Mouse (Mus musculus): ENCODE results near the gene Abcc6. TPM values are rescaled to one million over a fixed set of nuclear protein-coding genes. Genes with fewer than 3 reads are reported as not detected.
"Not testable (repeated sequence)": the region's sequence is repeated elsewhere in the genome, so short reads cannot be mapped to it uniquely, and the experiment has no call there.

The Abcc6 gene
- total RNA-seq, 4 experiments from 2014 or later, result 0.13 TPM; not detected in 3

DNA sequence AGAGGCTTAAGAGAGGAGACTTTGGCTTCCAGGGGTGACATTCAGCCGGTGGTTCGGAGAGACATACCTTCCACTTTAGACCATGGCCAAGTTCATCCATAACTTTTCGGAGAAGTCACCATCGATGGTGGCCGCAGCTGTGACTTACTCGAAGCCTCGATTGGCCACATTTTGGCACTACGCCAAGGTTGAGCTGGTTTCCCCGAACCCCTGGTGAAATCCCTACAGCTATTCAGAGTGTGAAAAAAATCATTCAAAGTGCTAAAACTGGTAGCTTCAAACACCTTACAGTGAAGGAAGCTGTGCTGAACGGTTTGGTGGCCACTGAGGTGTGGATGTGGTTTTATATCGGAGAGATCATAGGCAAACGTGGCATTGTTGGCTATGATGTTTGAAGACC, 96.3 kb downstream of the Abcc6 start:
- not testable (repeated sequence) for DNase-seq (ENCODE audit: low spot score in 2 of 2)

DNA sequence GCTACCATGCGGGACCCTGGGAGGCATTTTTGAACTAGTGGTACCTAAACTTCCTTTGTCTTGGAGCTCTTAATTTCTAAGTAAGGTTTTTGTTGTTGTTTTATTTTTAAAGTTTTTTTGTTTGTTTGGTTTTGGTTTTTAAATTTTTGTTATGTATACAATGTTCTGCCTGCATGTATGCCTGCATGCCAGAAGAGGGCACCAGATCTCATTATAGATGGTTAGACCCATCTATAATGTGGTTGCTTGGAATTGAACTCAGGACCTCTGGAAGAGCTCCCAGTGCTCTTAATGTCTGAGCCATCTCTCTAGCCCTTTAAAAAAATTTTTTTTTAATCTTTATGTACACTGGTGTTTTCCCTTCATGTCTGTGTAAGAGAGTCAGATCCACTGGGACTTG, 100.4 kb downstream of the Abcc6 start:
- DNase-seq (ENCODE audit: low spot score in 2 of 2), result no peak

DNA sequence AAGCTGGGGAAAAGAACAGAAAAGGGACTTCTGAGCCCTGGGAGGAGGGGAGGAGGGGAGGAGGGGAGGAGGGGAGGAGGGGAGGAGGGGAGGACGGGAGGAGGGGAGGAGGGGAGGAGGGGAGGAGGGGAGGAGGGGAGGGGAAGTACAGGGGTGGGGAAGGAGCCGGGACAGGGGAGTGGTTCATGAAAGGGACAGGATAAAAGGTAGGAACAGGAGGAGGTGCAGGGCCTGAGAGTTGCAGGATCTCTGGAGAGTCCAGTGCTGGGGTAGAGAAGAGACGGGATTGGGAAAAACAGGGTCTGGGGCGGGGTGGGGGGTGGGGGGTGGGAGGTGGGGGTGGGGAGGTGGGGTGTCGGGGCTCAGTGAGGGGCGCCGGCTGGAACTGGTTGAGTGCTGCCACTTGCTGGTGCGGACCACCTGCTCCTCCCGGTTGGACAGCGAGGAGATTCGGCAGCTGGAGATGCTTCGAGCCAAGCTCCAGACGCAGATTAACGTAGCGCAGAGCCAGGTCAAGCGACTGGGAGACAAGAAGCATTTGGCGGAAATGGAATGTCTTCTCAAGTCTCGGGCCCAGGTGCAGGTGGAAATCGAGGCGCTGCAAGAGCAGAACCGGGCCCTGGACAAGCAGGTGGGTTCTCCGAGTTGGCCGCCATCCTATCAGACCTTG, 101.3 kb downstream of the Abcc6 start:
- DNase-seq (ENCODE audit: low spot score in 2 of 2), result no peak

DNA sequence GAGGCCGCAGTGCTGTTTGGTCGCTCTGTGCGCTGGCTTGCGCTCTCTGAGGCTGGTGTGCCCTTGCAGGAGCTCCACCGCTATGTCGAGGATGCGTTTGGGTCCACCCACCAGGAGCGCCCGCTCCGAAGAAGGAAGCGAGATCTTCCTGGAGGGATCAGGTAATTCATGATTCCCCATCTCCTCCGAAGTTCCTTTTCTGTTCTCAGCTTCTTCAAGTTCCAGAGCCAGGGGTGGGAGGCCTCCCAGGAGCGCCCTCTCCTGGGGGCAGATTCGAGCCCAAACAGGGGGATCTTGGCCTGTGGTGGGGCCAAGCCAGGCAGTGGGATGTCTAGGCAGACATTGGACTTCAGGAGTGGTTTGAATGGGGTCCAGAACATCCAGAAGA, 105.7 kb downstream of the Abcc6 start:
- DNase-seq (ENCODE audit: low spot score in 2 of 2), result no peak

DNA sequence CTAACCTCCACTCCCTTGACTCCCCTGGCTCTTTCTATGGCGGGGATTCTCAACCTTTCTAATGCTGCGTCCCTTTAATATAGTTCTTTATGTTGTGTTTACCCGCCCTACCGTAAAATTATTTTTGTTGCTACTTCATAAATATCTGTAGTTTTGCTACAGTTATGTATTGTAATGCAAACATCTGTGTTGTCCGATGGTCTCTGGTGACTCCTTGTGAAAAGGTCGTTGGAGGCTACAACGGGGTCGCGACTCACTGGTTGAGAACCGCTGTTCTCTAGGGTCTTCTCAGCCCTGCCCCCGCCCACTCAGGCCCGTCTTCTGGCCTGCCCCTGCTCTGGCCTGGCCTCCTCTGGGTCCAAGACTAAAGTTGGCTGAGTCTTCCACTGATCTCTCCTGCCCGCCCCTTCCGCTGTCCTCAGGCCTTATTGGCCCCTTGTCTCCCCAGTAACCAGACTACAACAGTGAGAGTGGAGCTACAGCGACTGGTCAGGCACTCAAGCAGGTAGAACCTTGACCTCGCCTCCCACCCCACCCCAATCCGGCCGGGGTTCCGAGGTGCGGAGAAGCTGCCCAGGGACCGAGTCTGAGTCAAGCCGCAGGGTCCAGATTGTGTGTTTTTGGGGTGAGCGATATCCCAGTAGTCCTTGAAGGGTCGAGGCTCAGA, 106.2 kb downstream of the Abcc6 start, which contains the start of gene Ccdc114:
Gene Ccdc114, plus strand, starts transcription at position 311 of the 667 bp plus-strand sequence.
- DNase-seq (ENCODE audit: low spot score in 2 of 2), result peak; percentile 69 to 75

DNA sequence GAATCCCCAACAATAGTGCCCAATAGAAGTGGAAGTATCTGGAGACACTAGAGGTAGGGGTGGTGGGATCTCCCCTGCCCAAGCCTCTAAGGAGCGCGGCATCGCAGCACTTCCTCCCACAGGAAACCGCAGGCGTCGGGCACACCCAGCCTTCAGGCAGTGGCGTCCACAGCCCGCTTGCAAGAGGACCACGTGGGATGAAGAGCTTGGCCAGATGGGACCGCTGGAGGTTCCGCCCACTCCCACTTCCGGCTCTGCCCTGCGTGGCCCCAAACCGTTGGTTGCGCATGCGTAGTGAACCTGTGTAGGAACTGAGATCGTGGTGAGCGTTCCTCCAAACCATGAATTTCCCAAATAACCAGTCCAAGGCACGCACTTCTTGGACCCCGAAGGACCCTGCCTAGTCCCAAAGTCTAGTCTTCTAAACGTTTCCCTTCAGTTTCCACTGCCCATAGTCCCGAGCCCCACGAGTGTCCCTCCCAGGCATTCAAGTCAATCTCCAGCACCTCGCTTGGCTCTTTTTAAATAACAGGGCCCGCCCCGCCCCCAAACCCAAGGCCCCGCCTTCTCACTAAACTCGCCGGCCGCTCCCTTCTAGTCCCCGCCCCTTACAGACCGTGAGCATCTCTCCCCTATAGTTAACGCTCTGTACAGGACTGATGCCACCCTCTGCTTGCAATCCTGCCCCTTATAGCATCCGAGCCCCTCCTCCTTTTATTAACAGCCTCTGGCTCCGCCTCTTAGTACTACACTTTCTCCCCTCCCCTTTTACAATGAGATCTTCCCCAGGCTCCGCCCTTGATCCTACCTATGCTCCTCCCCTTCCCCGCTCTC, 107.0 kb downstream of the Abcc6 start:
- DNase-seq (ENCODE audit: low spot score in 2 of 2), result peak; percentile 89 to 94

DNA sequence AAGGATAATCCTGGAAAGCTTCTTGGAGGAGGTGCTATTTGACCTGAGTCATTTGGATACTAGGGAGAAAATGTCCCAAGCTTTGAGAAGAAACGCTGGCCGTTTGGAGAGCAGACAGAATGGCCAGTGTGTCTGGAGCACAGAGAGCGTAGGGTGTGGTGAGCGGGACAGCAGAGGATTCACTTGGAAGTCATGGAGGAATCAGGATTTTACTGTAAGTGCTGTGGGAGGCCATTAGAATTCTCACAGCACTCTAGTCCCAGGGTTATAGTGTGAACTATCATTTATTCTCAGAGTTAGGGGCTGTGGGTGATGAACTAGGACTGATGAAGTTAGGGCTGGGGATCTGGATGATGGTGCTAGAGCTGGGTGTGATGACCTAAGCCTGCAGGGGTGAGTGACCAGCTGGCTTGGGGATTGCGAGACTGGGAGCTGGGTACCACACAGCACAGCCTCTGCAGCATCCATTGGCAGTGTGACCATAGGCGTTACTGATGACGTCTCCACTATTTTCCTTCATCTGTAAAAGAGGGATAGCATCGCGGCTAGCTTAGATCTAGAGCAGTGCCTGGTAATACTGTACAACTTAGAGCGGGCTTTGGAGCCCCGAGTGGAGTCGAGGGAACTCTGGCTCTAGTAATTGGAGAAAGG, 108.0 kb downstream of the Abcc6 start:
- DNase-seq (ENCODE audit: low spot score in 2 of 2), result no peak

DNA sequence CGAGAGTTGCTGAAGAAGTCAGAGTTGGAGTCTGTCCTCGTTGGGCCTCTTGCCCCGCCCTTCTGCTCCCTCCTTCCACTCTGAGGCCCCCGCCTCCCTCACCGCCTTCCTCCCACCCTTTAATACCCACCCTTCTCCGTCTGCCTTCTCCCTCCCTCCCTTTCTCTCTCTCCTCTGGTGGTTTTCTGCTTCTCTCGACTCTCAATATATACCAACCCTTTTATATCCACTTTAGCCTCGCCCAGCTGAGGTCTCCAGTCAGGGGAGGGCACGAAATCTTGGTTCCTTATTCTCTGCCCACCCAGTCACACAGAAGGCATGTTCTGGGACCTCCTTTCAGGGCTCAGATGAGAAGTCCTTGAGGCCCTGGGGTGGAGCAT, 108.9 kb downstream of the Abcc6 start, which contains the start of gene Emp3:
Gene Emp3, minus strand, starts transcription at position 163 of the 380 bp plus-strand sequence.
- peak; percentile 39 to 54 for DNase-seq (ENCODE audit: low spot score in 2 of 2)

DNA sequence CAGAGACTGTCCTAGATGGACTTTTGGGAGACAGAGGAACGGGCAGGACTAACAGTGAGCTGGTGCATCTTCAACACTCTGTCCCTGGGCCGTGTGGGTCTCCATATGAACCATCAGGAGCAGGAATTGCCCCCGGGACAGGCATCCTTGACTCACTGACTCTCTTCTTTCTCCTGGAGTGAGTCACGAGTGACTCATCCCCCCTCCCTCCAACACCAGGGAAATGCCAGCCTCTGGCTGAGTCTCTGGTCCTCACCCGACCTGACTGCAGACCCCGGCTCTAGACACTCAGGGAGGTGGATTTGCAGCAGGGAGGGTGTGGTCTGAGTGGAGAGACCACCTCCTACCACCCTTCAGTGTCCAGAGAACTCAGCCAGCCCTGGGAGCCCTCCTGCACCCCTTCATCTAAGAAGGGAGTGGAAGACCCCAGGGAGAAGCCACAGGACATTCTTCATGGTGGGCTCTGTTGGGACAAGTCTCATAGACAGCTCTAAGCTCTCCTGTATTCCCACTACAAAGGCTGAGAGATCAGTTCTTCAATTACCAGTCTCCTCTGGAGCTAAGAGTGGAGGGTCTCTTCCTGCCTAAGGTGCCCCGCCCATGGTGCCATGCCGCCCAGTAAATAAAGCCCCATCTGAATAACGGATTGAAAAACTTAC, 109.4 kb downstream of the Abcc6 start:
- no peak for DNase-seq (ENCODE audit: low spot score in 2 of 2)

DNA sequence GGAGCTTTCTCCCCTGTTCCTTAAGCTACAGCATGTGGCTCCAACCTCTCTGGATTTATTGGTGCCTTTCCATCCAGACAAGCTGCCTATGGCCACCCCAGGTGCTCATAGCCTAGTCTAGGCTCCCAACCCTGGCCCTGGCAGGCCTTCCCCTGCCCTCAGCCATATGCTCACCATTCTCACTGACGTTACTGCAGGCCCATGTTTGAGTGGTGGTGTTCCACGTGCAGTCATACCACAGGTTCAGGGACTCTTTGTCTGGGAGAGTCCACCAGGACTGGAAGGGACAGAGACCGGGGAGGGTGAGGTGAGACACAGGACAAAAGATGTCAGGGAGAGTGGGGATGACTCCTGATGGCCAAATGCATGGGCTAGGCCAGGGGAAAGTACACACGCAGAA, 110.3 kb downstream of the Abcc6 start:
- no peak for DNase-seq (ENCODE audit: low spot score in 2 of 2)

DNA sequence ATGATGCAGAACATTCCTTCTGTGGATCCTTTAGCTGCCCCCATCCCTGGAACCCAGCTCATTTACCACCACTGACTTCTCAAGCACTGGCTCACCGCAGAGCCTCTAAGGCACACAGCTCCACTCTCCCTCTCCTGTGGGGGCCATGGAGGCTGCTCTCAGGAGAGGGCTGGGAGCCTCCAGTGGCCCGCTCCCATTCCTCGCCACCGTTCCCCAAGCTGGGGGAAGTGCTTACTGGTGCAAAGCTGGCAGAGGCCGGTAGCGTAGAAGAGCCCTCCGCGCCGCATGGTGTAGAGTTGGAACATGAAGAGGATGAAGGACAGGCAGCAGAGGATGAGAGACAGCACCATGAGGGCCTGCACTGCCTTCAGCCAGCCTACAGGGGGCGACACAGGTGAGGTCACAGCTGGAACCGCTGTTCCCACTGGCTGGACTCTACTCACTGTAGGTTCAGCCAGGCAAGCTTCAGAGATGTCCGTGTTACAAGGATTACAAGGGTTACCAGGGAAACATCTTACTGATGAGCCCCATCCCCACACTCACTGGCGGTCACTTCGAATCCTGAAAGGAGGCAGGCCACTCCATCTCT, 110.9 kb downstream of the Abcc6 start:
- no peak for DNase-seq (ENCODE audit: low spot score in 2 of 2)

DNA sequence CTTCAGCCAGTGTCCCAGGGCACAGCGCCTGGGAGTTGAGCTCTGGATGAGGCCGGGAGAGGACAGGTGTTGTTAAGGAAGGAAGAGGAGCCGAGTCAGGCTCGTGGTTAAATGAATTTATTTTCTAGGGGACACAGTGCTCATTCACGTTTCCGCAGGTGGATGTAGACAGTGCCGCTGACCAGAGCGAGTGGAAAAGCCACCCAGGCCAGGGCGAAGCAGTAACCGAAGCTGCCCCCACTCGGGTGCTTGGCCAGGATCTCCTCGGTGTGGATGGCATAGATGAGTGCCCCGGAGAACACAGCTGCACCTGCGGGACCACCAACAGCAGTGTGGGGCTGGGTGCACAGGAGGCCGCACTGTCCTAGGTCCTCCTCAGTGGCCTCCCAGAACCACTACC, 112.2 kb downstream of the Abcc6 start:
- no peak for DNase-seq (ENCODE audit: low spot score in 2 of 2)

Other genes starting within 250 kb of the Abcc6 start
- not detected for gene Lmtk3, start 246.6 kb downstream of the Abcc6 start, total RNA-seq (2022)
- gene Sult2b1, start 245.6 kb downstream of the Abcc6 start, total RNA-seq (2022), result not detected
- gene Cyth2, start 215.7 kb downstream of the Abcc6 start, total RNA-seq (2022), result 10 to 100 TPM; 25.2 to 34.3 (median 30.8) TPM
- under 1 TPM in 2 of 4 experiments, not detected in 2; 0.11 to 0.29 TPM for gene Kcnj14, start 205.5 kb downstream of the Abcc6 start, total RNA-seq (2022)
- 10 to 100 TPM; 15.5 to 17.3 (median 16.1) TPM for gene Grwd1, start 199.4 kb downstream of the Abcc6 start, total RNA-seq (2022)
- 10 to 100 TPM; 68.0 to 73.7 (median 70.1) TPM for gene Kdelr1, start 157.5 kb downstream of the Abcc6 start, total RNA-seq (2022)
- under 1 TPM in 2 of 4 experiments, not detected in 2; 0.07 to 0.11 TPM for gene Grin2d, start 151.9 kb downstream of the Abcc6 start, total RNA-seq (2022)
- not detected for gene Syngr4, start 133.6 kb downstream of the Abcc6 start, total RNA-seq (2022)
- 10 to 100 TPM; 52.6 to 67.7 (median 56.3) TPM for gene Tmem143, start 133.4 kb downstream of the Abcc6 start, total RNA-seq (2022)
- 10 to 100 TPM in 1 of 4 experiments, 1 to 10 TPM in 3; 6.2 to 10.2 (median 6.8) TPM for gene Emp3, start 108.9 kb downstream of the Abcc6 start, total RNA-seq (2022)
- under 1 TPM in 3 of 4 experiments, not detected in 1; 0.19 to 0.85 (median 0.29) TPM for gene Ccdc114, start 106.2 kb downstream of the Abcc6 start, total RNA-seq (2022)
- 100 to 1,000 TPM in 3 of 4 experiments, 10 to 100 TPM in 1; 89.6 to 107 (median 103) TPM for gene Nomo1, start 3.4 kb upstream of the Abcc6 start, total RNA-seq (2022)
- 100 to 1,000 TPM; 128 to 144 (median 135) TPM for gene Kcnj11, start 70.5 kb upstream of the Abcc6 start, total RNA-seq (2022)
- gene Abcc8, start 149.7 kb upstream of the Abcc6 start, total RNA-seq (2022), result 1 to 10 TPM; 3.0 to 6.3 (median 4.2) TPM
- 10 to 100 TPM in 1 of 4 experiments, 1 to 10 TPM in 3; 5.6 to 11.4 (median 7.0) TPM for gene Ush1c, start 208.2 kb upstream of the Abcc6 start, total RNA-seq (2022)
- under 1 TPM; 0.39 to 0.88 (median 0.65) TPM for gene Otog, start 210.7 kb upstream of the Abcc6 start, total RNA-seq (2022)